Mouse (Mus musculus): ENCODE data around the gene Crybg2.

Crybg2 gene

GRCm38 (mm10) chr4:134094004-134094564, 33.5 kb downstream of the Crybg2 start:
- in situ Hi-C loops (cut with MboI, MseI): loop anchor here (5.0 to 10.0 kb wide), 3 partner anchors 33 to 249 kb away; partner anchors contain the start of gene Sh3bgrl3

- in situ Hi-C loops (cut with MboI, MseI): loop anchor here (5.0 to 10.0 kb wide), 3 partner anchors 32 to 250 kb away; partner anchors contain the start of gene Sh3bgrl3
Measured at GRCm38 (mm10) chr4:134094923-134095547, 34.4 kb downstream of the Crybg2 start, which contains the start of gene Cd52. Gene Cd52 (minus strand): TSS chr4:134095082.

- in situ Hi-C loops (cut with MboI, MseI): loop anchor here (10.0 kb wide), 1 partner anchor 251 kb away; no protein-coding TSS in a partner anchor
Measured at GRCm38 (mm10) chr4:134096120-134096519, 35.5 kb downstream of the Crybg2 start.

GRCm38 (mm10) chr4:134097015-134097608, 36.5 kb downstream of the Crybg2 start:
- in situ Hi-C loops (cut with MboI, MseI): loop anchor here (10.0 kb wide), 1 partner anchor 252 kb away; no protein-coding TSS in a partner anchor

GRCm38 (mm10) chr4:134098628-134099027, 38.0 kb downstream of the Crybg2 start:
- in situ Hi-C loops (cut with MboI, MseI): loop anchor here (10.0 kb wide), 1 partner anchor 254 kb away; no protein-coding TSS in a partner anchor

- in situ Hi-C loops (cut with MboI, MseI): no loop called here
Measured at GRCm38 (mm10) chr4:134100245-134100644, 39.6 kb downstream of the Crybg2 start.

- in situ Hi-C loops (cut with MboI, MseI): no loop called here
Measured at GRCm38 (mm10) chr4:134101979-134102741, 41.5 kb downstream of the Crybg2 start, which contains the start of gene Ubxn11. Gene Ubxn11 (plus strand): TSS chr4:134102570.

- in situ Hi-C loops (cut with MboI, MseI): no loop called here
Measured at GRCm38 (mm10) chr4:134102742-134103119, 42.1 kb downstream of the Crybg2 start.

GRCm38 (mm10) chr4:134106105-134106504, 45.5 kb downstream of the Crybg2 start:
- in situ Hi-C loops (cut with MboI, MseI): loop anchor here (5.0 kb wide), 1 partner anchor 811 kb away; the partner anchor contains the start of gene Tmem50a

GRCm38 (mm10) chr4:134107730-134108129, 47.1 kb downstream of the Crybg2 start:
- in situ Hi-C loops (cut with MboI, MseI): loop anchor here (5.0 kb wide), 1 partner anchor 810 kb away; the partner anchor contains the start of gene Tmem50a

- in situ Hi-C loops (cut with MboI, MseI): loop anchor here (5.0 kb wide), 1 partner anchor 809 kb away; the partner anchor contains the start of gene Tmem50a
Measured at GRCm38 (mm10) chr4:134108196-134108595, 47.6 kb downstream of the Crybg2 start.

- in situ Hi-C loops (cut with MboI, MseI): loop anchor here (10.0 kb wide), 1 partner anchor 1176 kb away; no protein-coding TSS in a partner anchor
Measured at GRCm38 (mm10) chr4:134110653-134111052, 50.0 kb downstream of the Crybg2 start.

- in situ Hi-C loops (cut with MboI, MseI): loop anchor here (10.0 kb wide), 1 partner anchor 1178 kb away; no protein-coding TSS in a partner anchor
Measured at GRCm38 (mm10) chr4:134112403-134112802, 51.8 kb downstream of the Crybg2 start.

- in situ Hi-C loops (cut with MboI, MseI): loop anchor here (10.0 kb wide), 1 partner anchor 1179 kb away; no protein-coding TSS in a partner anchor
Measured at GRCm38 (mm10) chr4:134113356-134113994, 52.9 kb downstream of the Crybg2 start.

- in situ Hi-C loops (cut with MboI, MseI): loop anchor here (10.0 kb wide), 1 partner anchor 1179 kb away; no protein-coding TSS in a partner anchor
Measured at GRCm38 (mm10) chr4:134114038-134114437, 53.4 kb downstream of the Crybg2 start.

GRCm38 (mm10) chr4:134115215-134116144, 54.9 kb downstream of the Crybg2 start:
- in situ Hi-C loops (cut with MboI, MseI): loop anchor here (10.0 kb wide), 1 partner anchor 1181 kb away; no protein-coding TSS in a partner anchor

GRCm38 (mm10) chr4:134116501-134116900, 55.9 kb downstream of the Crybg2 start:
- in situ Hi-C loops (cut with MboI, MseI): loop anchor here (10.0 kb wide), 1 partner anchor 1182 kb away; no protein-coding TSS in a partner anchor

GRCm38 (mm10) chr4:134117012-134117411, 56.4 kb downstream of the Crybg2 start:
- in situ Hi-C loops (cut with MboI, MseI): loop anchor here (10.0 kb wide), 1 partner anchor 1182 kb away; no protein-coding TSS in a partner anchor

GRCm38 (mm10) chr4:134118126-134118800, 57.6 kb downstream of the Crybg2 start:
- in situ Hi-C loops (cut with MboI, MseI): loop anchor here (10.0 kb wide), 1 partner anchor 1183 kb away; no protein-coding TSS in a partner anchor

Data from T-helper 1 cell (primary cell).